Mouse (Mus musculus) Patski (cell line): ENCODE data around the gene Cbx5. TPM values are rescaled to one million over a fixed set of nuclear protein-coding genes. Genes with fewer than 3 reads are reported as not detected.

Source experiments
- ATAC-seq: fragments of 100-300 bp; one replicate; pipeline ENCODE4 v1.8.0; 2021
- CTCF ChIA-PET: fragments of 350-600 bp; sonication (Branson Sonifier 250); formaldehyde crosslinking; loops from one replicate; lab custom pipeline; 2022; ENCODE audit warnings: inconsistent platforms; lab: Charles Lee
- POLR2A ChIA-PET: fragments of 350-600 bp; sonication (Branson Sonifier 250); formaldehyde crosslinking; loops from one replicate; lab custom pipeline; 2022; ENCODE audit warnings: antibody characterized with exemption, inconsistent platforms; lab: Charles Lee
- DNase-seq: peaks from one replicate; pipeline ENCODE4 v3.0.0-alpha.2; 2011; ENCODE audit warnings: low read depth, low spot score
- H3K27me3 ChIP-seq: fragments of 371-371 bp; one replicate; pipeline ENCODE4 v1.5.1; 2021
- CTCF ChIP-seq: fragments of 100-300 bp; IDR thresholded peaks from one replicate; pipeline ENCODE4 v1.5.1; 2021
- in situ Hi-C: fragments of 300-500 bp; cut with MboI; formaldehyde crosslinking; loops from 3 replicates; pipeline ENCODE4 v1.11.1; 2018; ENCODE audit warnings: low pct_unique_long_range_greater_than_20kb, mixed read lengths
- polyA plus RNA-seq: library from polyadenylated mRNA; unstranded; gene quantifications from one replicate; pipeline ENCODE4 v1.2.3, GENCODE M21; 2021

Gene Cbx5
- polyA plus RNA-seq, 1 experiment from 2014 or later, result 92.4 TPM

- ChIA-PET CTCF (no interaction called here), POLR2A (no interaction called here)
- H3K27me3 ChIP-seq, result no peaks in the 10 kb centered on the region
- DNase-seq (no peak), ATAC-seq (no peak)
- in situ Hi-C loops, result no loop called here
- TF ChIP-seq CTCF, result no peak
These were observed 91.8 kb downstream of the Cbx5 start for GRCm38 (mm10) chr15:103147779-103148178.

DNA sequence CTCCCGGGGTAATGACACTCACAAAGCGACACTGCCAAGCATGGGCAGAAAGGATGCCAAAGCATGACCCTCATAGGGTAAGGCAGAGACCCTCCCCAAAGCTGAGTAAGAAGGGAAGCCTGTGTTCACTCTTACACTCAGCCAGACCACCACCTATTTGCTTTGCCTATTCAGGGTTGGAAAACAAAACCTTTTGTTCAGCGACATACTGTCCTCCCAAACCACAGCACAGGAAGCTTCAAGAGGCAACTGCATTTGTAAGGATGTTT lies 92.3 kb downstream of the Cbx5 start:
- H3K27me3 ChIP-seq, result no peaks in the 10 kb centered on the region
- DNase-seq, result no peak
- no peak for TF ChIP-seq CTCF
- in situ Hi-C loops, result no loop called here
- POLR2A ChIA-PET, result no interaction called here
- CTCF ChIA-PET, result no interaction called here
- ATAC-seq, result no peak

DNA sequence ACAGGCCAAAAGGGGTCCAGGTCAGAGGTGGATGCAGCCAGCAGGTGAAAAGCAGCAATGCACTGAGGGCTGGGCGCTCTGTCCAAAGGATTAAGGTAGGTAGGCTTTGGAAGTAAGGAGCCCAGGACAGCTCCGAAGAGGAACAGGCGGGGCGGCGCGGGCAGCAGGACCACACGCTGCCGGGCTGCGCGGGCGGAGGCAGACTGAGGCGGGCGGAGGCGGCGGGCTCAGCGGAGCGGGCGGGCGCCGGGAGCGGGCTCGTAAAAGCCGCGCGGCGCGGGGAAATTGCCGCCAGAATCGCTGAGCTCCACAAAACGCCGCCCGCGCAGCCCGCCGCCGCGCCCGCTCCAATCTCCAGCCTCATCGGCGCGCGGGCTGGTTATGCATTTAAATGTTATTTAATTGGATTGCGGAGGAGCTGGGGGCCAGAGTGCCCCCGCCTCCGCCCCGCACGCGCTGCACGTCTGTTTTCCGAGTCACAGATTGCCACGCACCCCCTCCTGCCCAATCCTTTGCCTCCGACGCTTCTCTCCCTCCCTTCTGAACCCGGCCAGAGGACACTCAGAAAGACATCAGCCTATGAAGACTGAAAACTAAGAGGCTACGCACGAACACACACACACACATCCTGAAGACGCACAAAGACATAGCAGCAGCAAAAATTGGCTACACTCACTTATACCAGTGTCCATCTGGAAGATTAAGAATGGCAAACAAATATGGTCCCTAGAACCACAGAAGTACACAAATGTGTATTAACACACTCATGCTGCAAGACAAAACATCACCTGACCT lies 92.8 kb downstream of the Cbx5 start:
- DNase-seq, result no peak
- ATAC-seq, result no peak
- no peak for TF ChIP-seq CTCF
- ChIA-PET POLR2A (no interaction called here), CTCF (interaction anchor here (1.6 kb wide), 1 partner anchor 18 kb away, joined by 4 read pairs; no protein-coding TSS in a partner anchor)
- in situ Hi-C loops, result no loop called here
- no peaks in the 10 kb centered on the region for H3K27me3 ChIP-seq

DNA sequence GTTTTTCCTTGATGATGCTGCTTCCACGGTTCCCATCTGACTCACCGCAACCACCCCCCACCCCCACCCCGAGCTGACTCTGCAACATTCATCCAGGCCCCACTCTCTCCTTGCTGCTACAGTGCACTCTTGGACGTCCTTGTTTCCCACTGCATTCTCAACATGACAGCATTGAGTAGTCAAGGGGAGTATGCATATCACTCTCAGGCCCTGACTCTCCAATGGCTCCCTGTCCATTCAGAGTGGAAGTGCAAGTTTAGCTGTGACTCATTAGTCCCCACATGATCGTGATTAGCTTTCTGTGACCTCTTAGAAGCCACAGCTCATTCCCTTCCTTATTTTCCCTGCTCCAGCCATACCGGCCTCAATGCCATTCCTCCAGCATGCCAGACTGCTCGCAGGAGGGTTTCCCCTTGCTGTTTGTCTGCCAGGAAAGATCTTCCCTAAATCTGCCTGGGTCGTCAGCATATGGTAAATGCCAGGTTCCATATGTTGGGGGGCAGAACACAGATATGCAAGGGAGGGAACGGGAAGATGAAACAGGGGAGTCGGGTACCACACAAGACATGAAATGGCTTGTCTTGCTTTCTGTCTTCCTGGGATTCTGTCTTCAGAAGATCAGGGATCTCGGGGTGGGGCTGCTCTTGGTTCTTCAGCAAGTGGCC lies 93.8 kb downstream of the Cbx5 start:
- in situ Hi-C loops, result no loop called here
- ATAC-seq (peak; percentile 66), DNase-seq (no peak)
- H3K27me3 ChIP-seq, result no peaks in the 10 kb centered on the region
- CTCF ChIA-PET, result interaction anchor here (1.6 kb wide), 1 partner anchor 20 kb away, joined by 4 read pairs; no protein-coding TSS in a partner anchor
- POLR2A ChIA-PET, result no interaction called here
- TF ChIP-seq CTCF, result no peak

DNA sequence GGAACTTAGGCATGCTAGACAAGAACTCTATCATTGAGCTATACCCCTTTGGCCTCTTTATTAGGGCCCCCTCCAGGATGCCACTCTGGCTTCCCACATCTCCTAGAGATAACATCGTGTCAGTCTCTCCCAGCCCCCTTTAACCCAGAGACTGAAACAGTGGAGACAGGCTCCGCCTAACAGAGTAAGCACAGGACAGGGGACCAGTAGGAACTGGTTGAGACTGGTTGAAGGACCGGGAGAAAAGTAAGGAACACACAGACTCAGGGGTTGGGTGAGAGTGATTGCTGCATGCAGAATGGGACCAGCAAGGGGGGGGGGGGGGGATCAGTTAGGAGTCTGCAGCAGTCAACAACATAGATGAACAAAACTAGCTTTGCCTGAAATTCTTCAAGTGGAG lies 95.4 kb downstream of the Cbx5 start:
- POLR2A ChIA-PET, result no interaction called here
- CTCF ChIA-PET, result interaction anchor here (2.1 kb wide), 1 partner anchor 14 kb away, joined by 7 read pairs; no protein-coding TSS in a partner anchor

More for the DNA sequence above, 95.4 kb downstream of the Cbx5 start:
- no peaks in the 10 kb centered on the region for H3K27me3 ChIP-seq
- no peak for TF ChIP-seq CTCF
- ATAC-seq, result no peak
- in situ Hi-C loops, result no loop called here
- DNase-seq, result no peak

Other genes starting within 250 kb of the Cbx5 start
- gene Hoxc8, start 249.2 kb downstream of the Cbx5 start, polyA plus RNA-seq, result 0.41 TPM
- 1.8 TPM for gene Hoxc6, start 241.6 kb downstream of the Cbx5 start, polyA plus RNA-seq
- gene Hoxc4, start 220.9 kb downstream of the Cbx5 start, polyA plus RNA-seq, result 1.7 TPM
- 17.4 TPM for gene Smug1, start 72.7 kb downstream of the Cbx5 start, polyA plus RNA-seq
- gene Hnrnpa1, start 616 bp upstream of the Cbx5 start, polyA plus RNA-seq, result 667 TPM
- not detected for gene Nfe2, start 18.6 kb upstream of the Cbx5 start, polyA plus RNA-seq
- gene Copz1, start 32.9 kb upstream of the Cbx5 start, polyA plus RNA-seq, result 163 TPM
- not detected for gene Gpr84, start 70.8 kb upstream of the Cbx5 start, polyA plus RNA-seq
- gene Zfp385a, start 100.3 kb upstream of the Cbx5 start, polyA plus RNA-seq, result 22.9 TPM
- 48.6 TPM for gene Itga5, start 126.9 kb upstream of the Cbx5 start, polyA plus RNA-seq
- not detected for gene Gtsf1, start 190.7 kb upstream of the Cbx5 start, polyA plus RNA-seq
- gene Gtsf2, start 208.7 kb upstream of the Cbx5 start, polyA plus RNA-seq, result 0.17 TPM
- gene Nckap1l, start 214.0 kb upstream of the Cbx5 start, polyA plus RNA-seq, result 0.19 TPM